Mouse (Mus musculus) kidney, embryonic 15.5 days (tissue): Measurements from ENCODE around the gene Ikzf2. TPM values are rescaled to one million over a fixed set of nuclear protein-coding genes. Genes with fewer than 3 reads are reported as not detected.

ENCODE experiments used
- ATAC-seq: fragments of 200-750 bp; cut with Nextera tagmentation; replicated peaks from 2 replicates; pipeline ENCODE4 v1.8.0; 2017; ENCODE audit warnings: moderate TSS enrichment; ENCODE audit not compliant: low FRiP score
- H3K27ac ChIP-seq: fragments of 300-500 bp; sonication (generic); 2 replicates; pipeline ENCODE4 v1.5.1; 2015; ENCODE audit warnings: mild to moderate bottlenecking, inconsistent platforms
- H3K27me3 ChIP-seq: fragments of 300-500 bp; sonication (generic); 2 replicates; pipeline ENCODE4 v1.6.1; 2015; ENCODE audit warnings: inconsistent platforms
- H3K36me3 ChIP-seq: fragments of 300-500 bp; sonication (generic); 2 replicates; pipeline ENCODE4 v1.6.1; 2015; ENCODE audit warnings: inconsistent platforms
- H3K4me1 ChIP-seq: fragments of 300-500 bp; sonication (generic); 2 replicates; pipeline ENCODE4 v1.6.1; 2015; ENCODE audit warnings: inconsistent platforms
- H3K4me2 ChIP-seq: fragments of 300-500 bp; sonication (generic); 2 replicates; pipeline ENCODE4 v1.6.1; 2015; ENCODE audit warnings: moderate library complexity, mild to moderate bottlenecking, inconsistent platforms
- H3K4me3 ChIP-seq: fragments of 300-500 bp; sonication (generic); replicated peaks from 2 replicates; pipeline ENCODE4 v1.5.1; 2015; ENCODE audit warnings: mild to moderate bottlenecking, inconsistent platforms
- H3K9ac ChIP-seq: fragments of 300-500 bp; sonication (generic); 2 replicates; pipeline ENCODE4 v1.6.1; 2015; ENCODE audit warnings: mild to moderate bottlenecking, inconsistent platforms
- H3K9me3 ChIP-seq: fragments of 300-500 bp; sonication (generic); replicated peaks from 2 replicates; pipeline ENCODE4 v1.6.1; 2016; ENCODE audit warnings: inconsistent platforms
- WGBS: fragments of 180-500 bp; shearing (Covaris S2); methylation state at CpG from one replicate; pipeline ENCODE4 v1.1.7; 2015; ENCODE audit warnings: mixed read lengths; 5-methylcytosine and 5-hydroxymethylcytosine counted together
- polyA plus RNA-seq: library from polyadenylated mRNA; unstranded; fragments of >200 nt; fragmentation: Nextera tagmentation; extraction: Ambion mirVana; gene quantifications from 2 replicates; pipeline ENCODE4 v1.2.1, GENCODE M21; 2015

Ikzf2 gene
- polyA plus RNA-seq, 1 experiment from 2014 or later, result 3.7 TPM

- H3K4me2 ChIP-seq, result no peak overlapping the region
- H3K36me3 ChIP-seq, result no peaks in the 10 kb centered on the region
- H3K27me3 ChIP-seq, result no peaks in the 10 kb centered on the region
- no peak for ATAC-seq
- no peak overlapping the region for H3K27ac ChIP-seq
- H3K9me3 ChIP-seq, result no peaks in the 10 kb centered on the region
- H3K4me1 ChIP-seq, result no peaks in the 10 kb centered on the region
- no peak overlapping the region for H3K9ac ChIP-seq
- 81% methylated on average over 3 of the region's 3 CpGs for WGBS
- no peak overlapping the region for H3K4me3 ChIP-seq
Measured at GRCm38 (mm10) chr1:69500388-69500787, 186.7 kb downstream of the Ikzf2 start.

DNA sequence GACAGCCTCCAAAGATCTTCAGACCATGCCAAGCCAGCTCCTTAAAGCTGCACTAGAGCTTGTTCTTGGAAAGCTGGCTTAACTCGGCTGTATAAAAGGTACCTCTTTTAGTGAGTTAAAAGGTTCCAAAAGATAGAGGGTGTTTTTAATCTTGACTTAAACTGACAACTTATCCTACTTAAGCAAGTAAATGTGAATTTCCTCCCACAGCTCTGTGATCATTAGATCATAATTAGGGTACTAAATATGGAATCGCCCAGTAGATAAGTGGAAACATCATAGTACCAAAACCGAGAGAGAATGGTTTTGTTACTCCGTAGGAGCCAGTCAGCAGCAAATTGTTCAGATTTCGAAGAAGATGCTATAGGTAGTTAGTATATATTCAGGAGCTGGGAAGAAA lies 187.4 kb downstream of the Ikzf2 start:
- Histone ChIP-seq H3K36me3 (no peaks in the 10 kb centered on the region), H3K27me3 (no peaks in the 10 kb centered on the region), H3K9me3 (no peaks in the 10 kb centered on the region), H3K4me3 (no peak overlapping the region), H3K9ac (no peak overlapping the region), H3K4me2 (no peak overlapping the region), H3K4me1 (no peaks in the 10 kb centered on the region), H3K27ac (no peak overlapping the region)
- ATAC-seq, result no peak
- 88% methylated on average over 5 of the region's 5 CpGs for WGBS

DNA sequence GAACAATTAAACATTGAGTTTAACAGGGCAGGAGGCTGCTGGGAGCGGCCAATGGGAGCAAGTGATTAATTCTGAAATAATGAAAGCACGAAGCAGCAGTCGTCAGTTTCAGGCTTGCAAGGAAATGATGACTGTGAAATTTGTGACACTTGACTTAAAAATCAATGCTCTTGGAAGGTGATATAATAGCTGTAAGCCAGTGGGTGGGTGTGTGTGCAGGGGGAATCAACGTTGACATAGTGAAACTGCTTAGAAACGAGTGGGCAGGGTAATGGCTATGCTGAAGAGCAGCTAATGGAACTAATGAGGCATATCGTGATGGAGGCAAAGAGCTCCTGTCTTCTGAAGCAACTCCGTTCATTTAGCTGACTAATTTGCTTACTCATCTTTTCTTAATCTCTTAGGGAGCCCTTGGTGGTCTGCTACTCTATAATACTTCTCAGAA lies 188.2 kb downstream of the Ikzf2 start:
- Histone ChIP-seq H3K4me3 (no peak overlapping the region), H3K27me3 (no peaks in the 10 kb centered on the region), H3K4me1 (no peaks in the 10 kb centered on the region), H3K36me3 (no peaks in the 10 kb centered on the region), H3K4me2 (no peak overlapping the region), H3K9me3 (no peaks in the 10 kb centered on the region), H3K9ac (no peak overlapping the region), H3K27ac (no peak overlapping the region)
- ATAC-seq, result 0 out of 2 replicates have a peak, but pooled peaks have one; percentile 36
- WGBS, result 31% methylated on average over 7 of the region's 7 CpGs

GRCm38 (mm10) chr1:69496055-69496454 lies 191.0 kb downstream of the Ikzf2 start:
- Histone ChIP-seq H3K4me3 (no peak overlapping the region), H3K9me3 (no peaks in the 10 kb centered on the region), H3K36me3 (no peaks in the 10 kb centered on the region), H3K27me3 (no peaks in the 10 kb centered on the region), H3K9ac (no peak overlapping the region), H3K4me2 (no peak overlapping the region), H3K4me1 (peaks cover 5% of the 10 kb centered on the region; the same call in 1 of the 2 replicates), H3K27ac (no peak overlapping the region)
- ATAC-seq, result no peak
- 61% methylated on average over 4 of the region's 4 CpGs for WGBS

DNA sequence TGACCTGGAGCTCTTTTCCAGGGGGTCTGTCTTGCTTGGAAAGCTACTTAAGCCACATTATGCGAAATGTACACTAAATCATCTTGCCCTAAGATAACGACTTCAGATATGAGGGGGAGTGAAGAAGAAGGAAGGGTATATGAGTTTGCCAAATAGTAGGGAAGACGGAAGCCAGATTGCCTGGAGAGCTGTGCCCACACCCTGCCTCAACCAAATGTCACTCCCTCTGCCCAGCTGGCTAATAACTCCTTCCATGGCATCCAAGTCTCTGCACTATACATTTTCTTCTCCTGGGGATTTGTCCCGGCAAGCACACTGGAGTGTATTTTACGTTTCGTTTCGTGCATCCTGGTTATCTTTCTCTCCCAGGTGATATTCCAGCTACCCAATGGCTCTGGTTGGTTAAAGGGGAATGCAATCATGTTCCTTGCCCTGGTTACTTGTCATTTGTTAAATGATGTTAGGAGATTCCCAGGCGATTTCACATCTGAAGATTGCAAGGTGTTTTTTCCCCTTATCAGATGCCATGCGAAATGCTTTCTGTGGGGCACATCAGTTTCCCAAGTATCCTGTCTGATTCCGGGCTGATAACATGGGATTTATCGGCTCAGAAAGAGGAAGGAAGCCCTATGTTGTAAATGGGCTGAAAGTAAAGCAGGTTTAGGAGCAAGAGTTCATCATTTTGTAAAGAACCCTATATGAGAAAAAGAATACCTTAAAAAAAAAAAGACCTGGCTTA lies 193.6 kb downstream of the Ikzf2 start:
- 62% methylated on average over 11 of the region's 11 CpGs for WGBS
- no peak for ATAC-seq
- Histone ChIP-seq H3K27me3 (no peaks in the 10 kb centered on the region), H3K4me1 (peaks cover 9% of the 10 kb centered on the region; the same call in 1 of the 2 replicates), H3K4me2 (no peak overlapping the region), H3K9ac (no peak overlapping the region), H3K4me3 (no peak overlapping the region), H3K9me3 (no peaks in the 10 kb centered on the region), H3K36me3 (no peaks in the 10 kb centered on the region), H3K27ac (no peak overlapping the region)

- Histone ChIP-seq H3K4me3 (no peak overlapping the region), H3K36me3 (no peaks in the 10 kb centered on the region), H3K27me3 (no peaks in the 10 kb centered on the region), H3K9me3 (no peaks in the 10 kb centered on the region), H3K4me1 (peaks cover 9% of the 10 kb centered on the region; the same call in 1 of the 2 replicates), H3K9ac (no peak overlapping the region), H3K4me2 (no peak overlapping the region), H3K27ac (no peak overlapping the region)
- WGBS, result 92% methylated on average over 4 of the region's 4 CpGs
- no peak for ATAC-seq
Measured at GRCm38 (mm10) chr1:69492013-69492412, 195.0 kb downstream of the Ikzf2 start.

DNA sequence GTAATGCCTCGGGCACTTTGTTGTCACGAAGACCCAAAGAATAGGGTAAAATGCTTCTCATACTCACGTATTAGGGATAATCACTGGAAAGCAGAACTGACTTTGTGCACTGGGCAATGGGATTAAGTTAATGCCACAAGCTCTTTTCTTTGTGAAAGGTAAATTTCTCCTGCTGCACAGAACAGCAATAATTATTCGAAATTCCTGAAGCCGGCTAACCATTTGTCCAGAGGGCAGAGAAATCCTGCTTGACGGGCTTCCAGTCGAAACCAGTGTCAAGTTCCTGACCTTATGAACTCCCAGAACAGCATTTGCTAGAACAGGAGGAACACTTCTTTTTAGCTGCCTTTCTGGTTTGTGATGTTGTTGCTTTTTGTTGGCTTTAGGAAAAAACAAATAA lies 198.0 kb downstream of the Ikzf2 start:
- H3K9ac ChIP-seq, result no peak overlapping the region
- no peak overlapping the region for H3K4me2 ChIP-seq
- no peaks in the 10 kb centered on the region for H3K36me3 ChIP-seq
- WGBS, result 40% methylated on average over 7 of the region's 7 CpGs
- no peaks in the 10 kb centered on the region for H3K9me3 ChIP-seq
- peaks cover 9% of the 10 kb centered on the region; the same call in 1 of the 2 replicates for H3K4me1 ChIP-seq
- ATAC-seq, result no peak
- H3K4me3 ChIP-seq, result no peak overlapping the region
- no peaks in the 10 kb centered on the region for H3K27me3 ChIP-seq
- H3K27ac ChIP-seq, result peak overlapping the region; percentile 24; the same call in 1 of the 2 replicates

GRCm38 (mm10) chr1:69488625-69489024 lies 198.4 kb downstream of the Ikzf2 start:
- Histone ChIP-seq H3K36me3 (no peaks in the 10 kb centered on the region), H3K9me3 (no peaks in the 10 kb centered on the region), H3K9ac (no peak overlapping the region), H3K27me3 (no peaks in the 10 kb centered on the region), H3K4me1 (peaks cover 9% of the 10 kb centered on the region; the same call in 1 of the 2 replicates), H3K27ac (peak overlapping the region; percentile 24; the same call in 1 of the 2 replicates), H3K4me3 (no peak overlapping the region), H3K4me2 (no peak overlapping the region)
- ATAC-seq, result no peak
- WGBS, result 61% methylated on average over 6 of the region's 6 CpGs

Other genes with a start within 250 kb of the Ikzf2 start
- 0.61 and 0.71 TPM in 2 replicates for gene Spag16, start 139.7 kb upstream of the Ikzf2 start, polyA plus RNA-seq